Comparison of ENCODE assay signal across 17 mouse cellular contexts in the genomic region with DNA sequence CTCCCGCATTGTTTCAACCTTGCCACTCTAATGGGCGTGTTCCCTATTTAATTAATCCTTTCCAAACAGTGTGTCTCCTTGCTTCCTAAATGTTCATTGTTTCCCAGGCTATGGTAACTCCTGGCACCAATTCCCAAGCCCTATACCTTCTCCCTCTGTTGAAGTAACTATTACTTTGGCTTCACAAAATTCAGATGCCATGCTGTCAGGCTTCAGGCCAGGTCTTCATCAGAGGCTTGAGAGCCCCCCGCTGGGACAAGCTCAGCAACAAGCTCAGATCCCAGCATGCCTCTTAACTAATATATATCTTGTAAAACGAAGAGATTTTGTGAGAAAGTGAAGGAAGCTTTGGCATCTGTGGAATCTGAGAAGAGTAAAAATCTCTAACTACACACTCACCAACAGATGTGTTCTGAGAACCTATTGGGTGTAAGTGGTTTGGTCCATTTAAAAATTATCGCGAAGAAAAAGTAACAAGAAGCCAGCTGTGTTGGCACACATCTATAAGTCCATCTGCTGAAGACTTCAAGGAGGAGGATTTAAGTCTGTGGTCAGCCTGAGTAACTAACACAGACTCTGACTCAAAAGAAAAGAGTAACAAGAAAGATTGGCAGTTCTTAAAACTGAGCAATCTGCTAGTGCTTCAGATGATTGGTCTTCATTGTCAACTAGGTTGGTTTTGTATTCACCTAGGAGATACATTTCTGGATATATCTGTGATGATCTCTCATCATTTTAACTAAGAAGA. TPM values are rescaled to one million over a fixed set of nuclear protein-coding genes. Genes with fewer than 3 reads are reported as not detected.
"Had no signal": no experiment of that assay in that cellular context is flagged by ENCODE, and none has a peak within 500 bp of the region (broad histone marks: within the 10 kb centered on the region; RNA-seq: fewer than 3 reads in every experiment).

No protein-coding gene starts in this region.

- H3K4me1 ChIP-seq: midbrain, embryonic 13.5 days; midbrain, embryonic 15.5 days; neural tube, embryonic 13.5 days; neural tube, embryonic 15.5 days had no signal

- H3K36me3 ChIP-seq: midbrain, embryonic 13.5 days; midbrain, embryonic 15.5 days; neural tube, embryonic 13.5 days; neural tube, embryonic 15.5 days had no signal

- DNase-seq: lung, adult 18-20 months; lung, embryonic 14.5 days; lung, postnatal 10 days; lung, postnatal 4 days; right cerebral cortex, postnatal 14 days; thymus, adult 18-20 months; thymus, postnatal 14 days; thymus, postnatal 36 days had no signal

- H3K27ac ChIP-seq: liver, embryonic 14.5 days; midbrain, embryonic 13.5 days; midbrain, embryonic 15.5 days; neural tube, embryonic 13.5 days; neural tube, embryonic 15.5 days had no signal

- H3K4me3 ChIP-seq: megakaryocyte, embryonic 14.5 days; midbrain, embryonic 13.5 days; midbrain, embryonic 15.5 days; neural tube, embryonic 13.5 days; neural tube, embryonic 15.5 days had no signal

RNA-seq across cellular contexts. Expression of a gene that starts 50.9 kb away (rescaled TPM):
- total RNA-seq: midbrain, postnatal 0 days had no signal
- polyA plus RNA-seq: midbrain, embryonic 11.5 days; midbrain, embryonic 13.5 days; midbrain, embryonic 15.5 days; midbrain, postnatal 0 days; neural tube, embryonic 11.5 days; neural tube, embryonic 13.5 days had no signal
